Mouse (Mus musculus) ES-Bruce4 (cell line): ENCODE data around the gene Adarb2. TPM values are rescaled to one million over a fixed set of nuclear protein-coding genes. Genes with fewer than 3 reads are reported as not detected.
"Not testable (repeated sequence)": the region's sequence is repeated elsewhere in the genome, so short reads cannot be mapped to it uniquely, and the experiment has no call there.

Source experiments
- H3K27ac ChIP-seq: 2 replicates; pipeline ENCODE4 v1.5.1; 2012; ENCODE audit warnings: low read length, inconsistent platforms; ENCODE audit not compliant: insufficient read depth
- H3K27me3 ChIP-seq: 2 replicates; pipeline ENCODE4 v1.6.1; 2012; ENCODE audit warnings: mild to moderate bottlenecking, low read length, inconsistent platforms; ENCODE audit not compliant: control insufficient read depth, poor library complexity, insufficient read depth, severe bottlenecking
- H3K36me3 ChIP-seq: 2 replicates; pipeline ENCODE4 v1.6.1; 2012; ENCODE audit warnings: inconsistent platforms, mild to moderate bottlenecking, low read length, moderate library complexity; ENCODE audit not compliant: control insufficient read depth, poor library complexity, insufficient read depth, severe bottlenecking
- H3K4me1 ChIP-seq: one replicate; pipeline ENCODE4 v1.8.1; 2011; ENCODE audit warnings: low read length; ENCODE audit not compliant: control insufficient read depth, insufficient read depth
- H3K4me3 ChIP-seq: 2 replicates; pipeline ENCODE4 v1.5.1; 2011; ENCODE audit warnings: low read depth, mild to moderate bottlenecking, low read length
- H3K9ac ChIP-seq: 2 replicates; pipeline ENCODE4 v1.6.1; 2012; ENCODE audit warnings: low read depth, mild to moderate bottlenecking, inconsistent platforms; ENCODE audit not compliant: poor library complexity, severe bottlenecking
- H3K9me3 ChIP-seq: replicated peaks from 2 replicates; pipeline ENCODE4 v1.6.1; 2012; ENCODE audit warnings: mild to moderate bottlenecking, low read length, inconsistent platforms; ENCODE audit not compliant: control insufficient read depth, poor library complexity, insufficient read depth, severe bottlenecking
- CTCF ChIP-seq: IDR thresholded peaks from one replicate; pipeline ENCODE4 v1.8.1; 2011; ENCODE audit warnings: low read depth, low read length
- EP300 ChIP-seq: IDR thresholded peaks from 2 replicates; pipeline ENCODE4 v1.6.1; 2011; ENCODE audit warnings: low read depth, low read length; ENCODE audit not compliant: insufficient read depth
- POLR2A ChIP-seq: IDR thresholded peaks from one replicate; pipeline ENCODE4 v1.8.1; 2011; ENCODE audit warnings: low read length; ENCODE audit not compliant: insufficient read depth
- polyA plus RNA-seq: library from polyadenylated mRNA; stranded (reverse); fragments of >200 nt; gene quantifications from 2 replicates; pipeline ENCODE4 v1.2.4, GENCODE M21; 2011; ENCODE audit warnings: low read depth; ENCODE audit not compliant: missing spikeins, insufficient read depth, insufficient read length

Adarb2 gene
- polyA plus RNA-seq, 1 experiment, result not detected

DNA sequence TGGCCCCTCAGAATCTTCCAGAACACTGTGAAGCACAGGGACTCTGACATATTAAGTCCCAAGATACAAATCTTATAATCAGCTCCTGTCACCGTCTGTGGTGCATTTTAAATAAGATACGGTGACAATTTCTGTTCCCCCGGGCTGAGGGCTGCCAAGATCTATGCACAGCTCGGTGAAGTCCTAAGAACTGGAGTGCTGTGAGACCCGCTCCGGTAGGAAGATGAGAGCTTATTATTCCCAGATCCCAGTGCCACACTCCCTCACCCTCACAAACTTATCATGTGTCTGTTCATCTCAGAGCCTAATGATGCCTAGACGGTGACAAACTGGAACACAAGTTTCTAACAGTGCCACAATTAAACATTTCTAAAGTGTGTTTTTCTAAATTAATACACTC is 384.8 kb downstream of the Adarb2 start:
- Histone ChIP-seq H3K9ac (no peak overlapping the region), H3K9me3 (no peaks in the 10 kb centered on the region), H3K36me3 (no peaks in the 10 kb centered on the region), H3K27me3 (no peaks in the 10 kb centered on the region; the same call in 1 of the 2 replicates), H3K4me3 (no peak overlapping the region), H3K4me1 (no peaks in the 10 kb centered on the region), H3K27ac (no peak overlapping the region)
- TF ChIP-seq CTCF (no peak), POLR2A (no peak), EP300 (no peak)

DNA sequence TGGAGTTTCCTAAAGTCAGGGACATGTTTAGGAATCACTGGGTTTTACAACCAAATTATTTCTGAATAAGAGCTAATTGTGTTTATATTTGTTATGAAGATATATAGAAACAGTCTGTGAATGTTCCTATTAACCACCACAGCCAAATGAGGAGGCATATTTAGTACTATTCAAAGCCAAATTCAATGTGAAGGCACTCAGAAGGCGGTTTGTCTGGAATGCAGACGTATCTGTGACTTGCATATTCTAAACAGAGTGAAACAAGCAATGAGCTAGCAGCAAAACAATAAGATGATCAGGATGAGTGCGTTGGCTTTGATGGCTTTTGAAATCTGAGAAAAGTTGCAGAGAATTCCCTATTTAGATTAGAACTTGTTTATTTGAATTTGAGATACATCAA is 387.8 kb downstream of the Adarb2 start:
- no peak for TF ChIP-seq POLR2A
- no peak for TF ChIP-seq EP300
- no peak for TF ChIP-seq CTCF
- Histone ChIP-seq H3K27me3 (no peaks in the 10 kb centered on the region; the same call in 1 of the 2 replicates), H3K4me3 (no peak overlapping the region), H3K9ac (no peak overlapping the region), H3K27ac (no peak overlapping the region), H3K36me3 (no peaks in the 10 kb centered on the region), H3K9me3 (no peaks in the 10 kb centered on the region), H3K4me1 (no peaks in the 10 kb centered on the region)

DNA sequence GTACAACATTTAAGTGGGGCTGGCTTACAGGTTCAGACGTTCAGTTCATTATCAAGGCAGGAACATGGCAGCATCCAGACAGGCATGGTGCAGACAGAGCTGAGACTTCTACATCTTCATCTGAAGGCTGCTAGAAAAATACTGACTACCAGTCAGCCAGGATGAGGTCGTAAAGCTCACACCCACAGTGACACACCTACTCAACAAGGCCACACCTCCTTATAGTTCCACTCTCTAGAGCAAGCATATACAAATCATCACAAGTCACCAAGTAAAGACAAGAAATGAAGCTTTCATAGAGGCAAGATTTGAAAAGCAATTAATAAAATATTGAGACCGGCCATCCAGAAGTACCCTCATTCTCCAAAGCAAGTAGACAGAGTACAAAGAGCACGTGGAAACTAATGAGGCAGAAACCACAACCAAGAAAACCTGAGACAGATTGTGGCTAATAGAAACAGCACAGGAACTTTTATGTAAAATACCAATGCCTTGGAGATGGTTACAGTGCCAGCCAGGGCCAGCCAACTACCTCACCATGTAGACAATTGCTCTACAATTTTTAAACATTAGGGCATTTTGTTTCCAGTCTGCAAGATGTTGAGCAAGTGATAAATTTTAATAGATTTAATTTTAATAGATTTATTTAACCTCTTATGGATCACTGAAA is 394.4 kb downstream of the Adarb2 start:
- H3K27ac ChIP-seq, result no peak overlapping the region
- no peaks in the 10 kb centered on the region for H3K36me3 ChIP-seq
- no peaks in the 10 kb centered on the region for H3K4me1 ChIP-seq
- no peaks in the 10 kb centered on the region for H3K9me3 ChIP-seq
- H3K9ac ChIP-seq, result no peak overlapping the region
- no peak for TF ChIP-seq CTCF
- TF ChIP-seq POLR2A, result no peak
- TF ChIP-seq EP300, result no peak
- H3K27me3 ChIP-seq, result no peaks in the 10 kb centered on the region
- H3K4me3 ChIP-seq, result no peak overlapping the region

DNA sequence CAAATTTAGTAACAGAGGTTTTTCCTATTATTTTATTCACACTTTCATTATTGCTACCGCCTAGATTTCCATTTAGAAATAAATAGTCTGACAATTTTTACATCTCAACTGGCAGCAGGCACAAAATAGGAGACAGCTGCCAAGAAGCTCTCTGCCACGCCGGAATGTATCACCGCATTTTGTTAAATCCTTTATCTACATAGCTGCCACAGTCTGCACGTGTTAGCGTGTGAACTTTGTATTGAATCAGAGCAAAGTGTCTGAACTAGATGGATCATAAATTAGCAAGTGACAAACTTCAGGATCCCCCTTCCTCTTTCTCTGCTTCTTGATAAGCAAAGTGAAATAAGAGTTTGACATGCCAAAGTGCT is 395.0 kb downstream of the Adarb2 start:
- no peak overlapping the region for H3K4me3 ChIP-seq
- H3K27me3 ChIP-seq, result no peaks in the 10 kb centered on the region
- no peaks in the 10 kb centered on the region for H3K4me1 ChIP-seq
- no peaks in the 10 kb centered on the region for H3K36me3 ChIP-seq
- TF ChIP-seq POLR2A, result no peak
- TF ChIP-seq CTCF, result no peak
- no peak for TF ChIP-seq EP300
- no peak overlapping the region for H3K9ac ChIP-seq
- no peaks in the 10 kb centered on the region for H3K9me3 ChIP-seq
- no peak overlapping the region for H3K27ac ChIP-seq

DNA sequence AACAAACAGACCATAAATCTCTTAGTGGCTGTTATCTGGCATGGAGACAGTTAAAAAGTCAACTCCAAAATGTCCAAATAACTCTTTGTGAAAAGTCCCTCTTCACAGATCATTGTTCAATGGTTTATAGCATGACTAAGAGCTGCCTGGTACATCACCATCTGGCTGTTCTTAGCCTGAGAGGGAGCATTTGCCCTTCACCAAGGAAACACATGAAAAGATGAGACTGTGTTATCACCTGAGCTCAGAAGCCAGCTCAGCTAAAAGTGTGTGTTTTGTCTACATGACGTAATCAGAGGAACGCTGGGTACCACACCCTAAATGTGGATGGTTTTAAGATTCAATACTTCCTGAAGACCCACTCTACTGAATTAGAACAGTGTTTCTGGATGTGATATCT is 403.0 kb downstream of the Adarb2 start:
- Histone ChIP-seq H3K9ac (no peak overlapping the region), H3K9me3 (no peaks in the 10 kb centered on the region), H3K27me3 (no peaks in the 10 kb centered on the region), H3K4me1 (no peaks in the 10 kb centered on the region), H3K4me3 (no peak overlapping the region), H3K36me3 (no peaks in the 10 kb centered on the region), H3K27ac (no peak overlapping the region)
- TF ChIP-seq CTCF (no peak), POLR2A (no peak), EP300 (no peak)

DNA sequence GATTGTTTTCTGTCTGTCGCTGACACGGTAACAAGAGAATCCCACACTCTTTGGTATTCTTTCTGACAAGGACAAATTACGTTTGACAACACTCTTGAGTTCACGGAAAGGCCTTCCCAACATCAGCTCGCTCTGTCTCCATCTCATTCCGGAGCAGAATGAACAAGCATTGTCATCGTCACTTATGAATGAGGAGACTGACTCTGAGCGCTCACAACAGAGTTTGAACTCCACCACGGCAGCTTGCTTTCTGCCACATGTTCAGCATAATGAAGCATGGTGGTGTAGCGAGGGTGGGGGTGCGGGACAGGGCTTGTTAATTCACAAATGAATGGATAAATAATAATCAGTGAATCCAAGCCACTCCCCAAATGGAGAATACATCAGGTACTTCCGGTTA is 405.4 kb downstream of the Adarb2 start:
- no peak for TF ChIP-seq EP300
- no peak for TF ChIP-seq POLR2A
- no peak for TF ChIP-seq CTCF
- Histone ChIP-seq H3K9me3 (no peaks in the 10 kb centered on the region), H3K36me3 (no peaks in the 10 kb centered on the region), H3K27ac (no peak overlapping the region), H3K9ac (no peak overlapping the region), H3K4me1 (no peaks in the 10 kb centered on the region), H3K27me3 (no peaks in the 10 kb centered on the region), H3K4me3 (no peak overlapping the region)

DNA sequence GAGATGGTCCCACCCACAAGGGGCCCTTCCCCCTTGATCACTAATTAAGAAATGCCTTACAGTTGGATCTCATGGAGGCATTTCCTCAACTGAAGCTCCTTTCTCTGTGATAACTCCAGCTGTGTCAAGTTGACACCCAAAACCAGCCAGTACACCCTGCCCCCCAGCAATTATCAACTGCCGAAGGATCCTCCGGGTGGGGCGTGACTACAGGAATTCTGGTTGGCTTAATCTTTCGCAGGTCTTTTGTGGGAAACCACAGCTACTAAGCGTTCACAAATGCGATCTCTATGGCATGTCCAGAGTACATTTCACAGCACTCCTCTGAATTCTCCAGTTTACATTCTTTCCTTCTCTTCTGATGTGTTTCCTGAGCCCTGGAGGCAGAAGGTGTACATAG is 406.3 kb downstream of the Adarb2 start:
- not testable (repeated sequence) for H3K4me3 ChIP-seq, H3K9ac ChIP-seq, H3K4me1 ChIP-seq, H3K27me3 ChIP-seq, H3K27ac ChIP-seq, H3K36me3 ChIP-seq, H3K9me3 ChIP-seq
